9 mouse cellular contexts compared by ENCODE assay signal in the genomic region with DNA sequence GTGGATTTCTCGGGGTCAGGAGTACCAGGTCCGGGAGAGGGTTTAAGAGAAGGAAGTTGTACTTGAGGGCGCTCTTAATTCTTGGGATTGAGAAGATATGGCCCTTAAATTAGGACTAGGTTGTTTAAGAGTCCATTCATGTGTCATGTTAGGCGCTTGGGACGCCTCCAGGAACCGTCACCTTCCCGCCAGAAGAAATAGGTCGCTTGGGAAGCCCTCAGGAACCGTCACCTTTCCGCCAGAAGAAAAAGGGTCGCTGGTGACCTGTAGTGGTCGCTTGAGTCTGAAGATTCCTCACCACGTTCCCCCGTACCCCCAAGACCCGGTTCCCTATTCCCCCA. TPM values are rescaled to one million over a fixed set of nuclear protein-coding genes. Genes with fewer than 3 reads are reported as not detected.
DNase-seq lines count a peak whose midpoint lies in the region; ATAC-seq and TF ChIP-seq lines count a peak whose summit lies in the region.
"Had no signal": no experiment of that assay in that cellular context is flagged by ENCODE, and none has a peak within 500 bp of the region (broad histone marks: within the 10 kb centered on the region; RNA-seq: fewer than 3 reads in every experiment).

No protein-coding gene starts in this region.

- TF ChIP-seq CTCF in left cerebral cortex, adult 2 months (IDR thresholded peaks at IDR 0.05) = no peak
- no peak for TF ChIP-seq CTCF in bone marrow macrophage, adult 2 months (IDR thresholded peaks at IDR 0.05; ENCODE audit: low read depth, low read length)

- H3K36me3 ChIP-seq in heart, embryonic 14.5 days (ENCODE audit: control insufficient read depth, insufficient read depth, low read length) = peaks cover 5% of the 10 kb centered on the region
- peaks cover 5% of the 10 kb centered on the region for H3K36me3 ChIP-seq in neural tube, embryonic 12.5 days

- H3K4me3 ChIP-seq in left cerebral cortex, adult 2 months = peak overlapping the region; percentile 69
- H3K4me3 ChIP-seq in bone marrow macrophage, adult 2 months (ENCODE audit: insufficient read depth, low read length) = peak overlapping the region; percentile 99
- H3K4me3 ChIP-seq in heart, embryonic 14.5 days (ENCODE audit: control insufficient read depth in 1 of 2, insufficient read depth in 1 of 2, low read depth in 1 of 2, low read length in 2 of 2) = peak overlapping the region; percentile 97 to 100
- H3K4me3 ChIP-seq in neural tube, embryonic 12.5 days = peak overlapping the region; percentile 96

- H3K27me3 ChIP-seq in heart, embryonic 14.5 days (ENCODE audit: control insufficient read depth, insufficient read depth, low read length) = no peaks in the 10 kb centered on the region
- no peaks in the 10 kb centered on the region for H3K27me3 ChIP-seq in neural tube, embryonic 12.5 days (replicated peaks)

- H3K9me3 ChIP-seq in heart, embryonic 14.5 days (ENCODE audit: control insufficient read depth, low read length) = no peaks in the 10 kb centered on the region
- no peaks in the 10 kb centered on the region for H3K9me3 ChIP-seq in neural tube, embryonic 12.5 days

- intact Hi-C loops in left cerebral cortex, adult 2 months (cut with DNase I) = loop anchor here (1.0 to 5.0 kb wide), 2 partner anchors 12 to 258 kb away; a partner anchor contains a TSS

- H3K4me2 ChIP-seq in heart, embryonic 14.5 days (ENCODE audit: low read length) = peak overlapping the region; percentile 79
- H3K4me2 ChIP-seq in neural tube, embryonic 12.5 days (replicated peaks) = peak overlapping the region; percentile 79

- H3K27ac ChIP-seq in left cerebral cortex, adult 2 months = peak overlapping the region; percentile 84
- H3K27ac ChIP-seq in bone marrow macrophage, adult 2 months (ENCODE audit: insufficient read depth, low read depth, low read length) = peak overlapping the region; percentile 80
- peak overlapping the region; percentile 99 to 100 for H3K27ac ChIP-seq in heart, embryonic 14.5 days (replicated peaks in 1 of 2; ENCODE audit: control insufficient read depth in 1 of 2, insufficient read depth in 1 of 2, low read depth in 2 of 2, low read length in 2 of 2)
- H3K27ac ChIP-seq in neural tube, embryonic 12.5 days = peak overlapping the region; percentile 98; the same call in 1 of the 2 replicates

- H3K9ac ChIP-seq in heart, embryonic 14.5 days (ENCODE audit: low read length) = peak overlapping the region; percentile 98
- peak overlapping the region; percentile 74 for H3K9ac ChIP-seq in neural tube, embryonic 12.5 days

- no peak for ATAC-seq in heart, embryonic 14.5 days (ENCODE audit: insufficient number of reproducible peaks, insufficient read depth, low FRiP score, low read depth)
- ATAC-seq in neural tube, embryonic 12.5 days (ENCODE audit: low FRiP score, low read depth) = no peak

- no peak for DNase-seq in left cerebral cortex, adult 2 months (ENCODE audit: extremely low spot score in 1 of 2, low spot score in 2 of 2)
- no peak for DNase-seq in left cerebral cortex, adult 8-10 months (ENCODE audit: low spot score in 2 of 2)
- peak; percentile 4 for DNase-seq in liver
- no peak for DNase-seq in frontal cortex, adult 2 months (ENCODE audit: extremely low spot score in 1 of 2, low spot score in 1 of 2)
- no peak for DNase-seq in urinary bladder, adult 18-20 months (ENCODE audit: low spot score in 2 of 2)

- H3K4me1 ChIP-seq in bone marrow macrophage, adult 2 months (ENCODE audit: control insufficient read depth, insufficient read depth, low read length) = peaks cover 24% of the 10 kb centered on the region
- H3K4me1 ChIP-seq in heart, embryonic 14.5 days (ENCODE audit: control insufficient read depth in 2 of 2, insufficient read depth in 2 of 2, low read length in 2 of 2) = peaks cover 11 to 50% of the 10 kb centered on the region in 2 experiments
- H3K4me1 ChIP-seq in neural tube, embryonic 12.5 days = peaks cover 28% of the 10 kb centered on the region

- 0% methylated on average over 15 of the region's 15 CpGs for WGBS in heart, embryonic 14.5 days
- WGBS in neural tube, embryonic 12.5 days = 1% methylated on average over 15 of the region's 15 CpGs

- TF ChIP-seq POLR2A in bone marrow macrophage, adult 2 months (IDR thresholded peaks at IDR 0.05; ENCODE audit: borderline replicate concordance, low read depth, low read length) = no peak

RNA-seq across cellular contexts. Expression of a gene that starts 0.5 kb away (rescaled TPM):
- total RNA-seq in left cerebral cortex, adult 2 months (2021) = 10 to 100 TPM; 35.4 to 40.2 TPM
- 10 to 100 TPM; 31.3 to 38.6 (median 36.9) TPM for total RNA-seq in left cerebral cortex, adult 8-10 months (2022)
- polyA plus RNA-seq in bone marrow macrophage, adult 2 months (2012; ENCODE audit: insufficient read depth, insufficient read length, missing spikeins) = 62.4 and 68.9 TPM in 2 replicates
- 128 and 130 TPM in 2 replicates for polyA plus RNA-seq in heart, embryonic 14.5 days (2014; fragmentation: Nextera tagmentation; extraction: Ambion mirVana)
- polyA plus RNA-seq in neural tube, embryonic 12.5 days (2016; fragmentation: Nextera tagmentation; extraction: Ambion mirVana) = 93.5 and 96.7 TPM in 2 replicates
- 41.0 and 41.1 TPM in 2 replicates for polyA plus RNA-seq in frontal cortex, adult 2 months (2012; rRNA removed)

RNA-seq across cellular contexts. Expression of a gene that starts 1.5 kb away (rescaled TPM):
- 10 to 100 TPM; 88.9 to 97.3 TPM for total RNA-seq in left cerebral cortex, adult 2 months (2021)
- 100 to 1,000 TPM in 1 of 4 experiments, 10 to 100 TPM in 3; 95.2 to 107 (median 97.2) TPM for total RNA-seq in left cerebral cortex, adult 8-10 months (2022)
- polyA plus RNA-seq in bone marrow macrophage, adult 2 months (2012; ENCODE audit: insufficient read depth, insufficient read length, missing spikeins) = 46.4 and 51.1 TPM in 2 replicates
- polyA plus RNA-seq in heart, embryonic 14.5 days (2014; fragmentation: Nextera tagmentation; extraction: Ambion mirVana) = 186 and 198 TPM in 2 replicates
- polyA plus RNA-seq in neural tube, embryonic 12.5 days (2016; fragmentation: Nextera tagmentation; extraction: Ambion mirVana) = 219 and 237 TPM in 2 replicates
- polyA plus RNA-seq in frontal cortex, adult 2 months (2012; rRNA removed) = 88.4 and 93.9 TPM in 2 replicates

RNA-seq across cellular contexts. Expression of a gene that starts 12.6 kb away (rescaled TPM):
- 10 to 100 TPM; 17.6 to 20.3 TPM for total RNA-seq in left cerebral cortex, adult 2 months (2021)
- total RNA-seq in left cerebral cortex, adult 8-10 months (2022) = 10 to 100 TPM; 15.0 to 16.4 (median 15.7) TPM
- 10.2 TPM in 2 replicates for polyA plus RNA-seq in bone marrow macrophage, adult 2 months (2012; ENCODE audit: insufficient read depth, insufficient read length, missing spikeins)
- polyA plus RNA-seq in heart, embryonic 14.5 days (2014; fragmentation: Nextera tagmentation; extraction: Ambion mirVana) = 22.3 and 23.8 TPM in 2 replicates
- 38.6 and 40.5 TPM in 2 replicates for polyA plus RNA-seq in neural tube, embryonic 12.5 days (2016; fragmentation: Nextera tagmentation; extraction: Ambion mirVana)
- polyA plus RNA-seq in frontal cortex, adult 2 months (2012; rRNA removed) = 16.1 and 18.8 TPM in 2 replicates

RNA-seq across cellular contexts. Expression of a gene that starts 13.5 kb away (rescaled TPM):
- total RNA-seq in left cerebral cortex, adult 2 months (2021) = not detected
- under 1 TPM in 1 of 4 experiments, not detected in 3; 0.33 TPM for total RNA-seq in left cerebral cortex, adult 8-10 months (2022)
- polyA plus RNA-seq in bone marrow macrophage, adult 2 months (2012; ENCODE audit: insufficient read depth, insufficient read length, missing spikeins) = not detected in 2 replicates
- polyA plus RNA-seq in heart, embryonic 14.5 days (2014; fragmentation: Nextera tagmentation; extraction: Ambion mirVana) = 0.73 and 1.4 TPM in 2 replicates
- 2.0 and 2.2 TPM in 2 replicates for polyA plus RNA-seq in neural tube, embryonic 12.5 days (2016; fragmentation: Nextera tagmentation; extraction: Ambion mirVana)
- 0.14 and 0.17 TPM in 2 replicates for polyA plus RNA-seq in frontal cortex, adult 2 months (2012; rRNA removed)
- total RNA-seq: adrenal gland, adult 18-20 months had no signal

RNA-seq across cellular contexts. Expression of a gene that starts 43.9 kb away (rescaled TPM):
- total RNA-seq in left cerebral cortex, adult 2 months (2021) = 10 to 100 TPM; 79.7 to 81.2 TPM
- 10 to 100 TPM; 79.8 to 85.4 (median 84.3) TPM for total RNA-seq in left cerebral cortex, adult 8-10 months (2022)
- polyA plus RNA-seq in bone marrow macrophage, adult 2 months (2012; ENCODE audit: insufficient read depth, insufficient read length, missing spikeins) = not detected in 2 replicates
- 5.0 and 6.6 TPM in 2 replicates for polyA plus RNA-seq in heart, embryonic 14.5 days (2014; fragmentation: Nextera tagmentation; extraction: Ambion mirVana)
- polyA plus RNA-seq in neural tube, embryonic 12.5 days (2016; fragmentation: Nextera tagmentation; extraction: Ambion mirVana) = 38.0 and 39.0 TPM in 2 replicates
- polyA plus RNA-seq in frontal cortex, adult 2 months (2012; rRNA removed) = 188 and 219 TPM in 2 replicates
